ENCODE assay signal across 13 mouse cellular contexts in genomic region chr16:30314236-30314635, GRCm38 (mm10). TPM values are rescaled to one million over a fixed set of nuclear protein-coding genes. Genes with fewer than 3 reads are reported as not detected.
DNase-seq lines count a peak whose midpoint lies in the region; ATAC-seq and TF ChIP-seq lines count a peak whose summit lies in the region.
"Had no signal": no experiment of that assay in that cellular context is flagged by ENCODE, and none has a peak within 500 bp of the region (broad histone marks: within the 10 kb centered on the region; RNA-seq: fewer than 3 reads in every experiment).

No protein-coding gene starts in this region.

- no peak overlapping the region for H3K4me3 ChIP-seq in intestine, postnatal 0 days (ENCODE audit: low read depth, low read length)
- no peak overlapping the region for H3K4me3 ChIP-seq in intestine, embryonic 15.5 days (replicated peaks)
- H3K4me3 ChIP-seq: limb, embryonic 12.5 days had no signal

- intact Hi-C loops in heart, postnatal 36 days (cut with DNase I), result loop anchor here (1.0 kb wide), 1 partner anchor 62 kb away; no protein-coding TSS in a partner anchor

- no peak overlapping the region for H3K27ac ChIP-seq in intestine, postnatal 0 days (ENCODE audit: low read depth, low read length)
- H3K27ac ChIP-seq in intestine, embryonic 15.5 days, result no peak overlapping the region
- H3K27ac ChIP-seq: limb, embryonic 12.5 days had no signal

- no peak for ATAC-seq in intestine, postnatal 0 days
- no peak for ATAC-seq in intestine, embryonic 15.5 days

- peaks cover 3% of the 10 kb centered on the region; the same call in 1 of the 2 replicates for H3K4me1 ChIP-seq in intestine, postnatal 0 days (replicated peaks; ENCODE audit: control insufficient read depth, insufficient read depth, low read length)
- peaks cover 5% of the 10 kb centered on the region for H3K4me1 ChIP-seq in intestine, embryonic 15.5 days (replicated peaks)

- peak; percentile 71 for TF ChIP-seq CTCF in intestine, postnatal 0 days (IDR thresholded peaks at IDR 0.05; ENCODE audit: low read depth)

- H3K4me2 ChIP-seq in intestine, postnatal 0 days (replicated peaks; ENCODE audit: low read depth), result no peak overlapping the region
- H3K4me2 ChIP-seq in intestine, embryonic 15.5 days (replicated peaks), result no peak overlapping the region
- H3K4me2 ChIP-seq: limb, embryonic 12.5 days had no signal

- H3K9ac ChIP-seq in intestine, postnatal 0 days (ENCODE audit: low read depth, low read length), result no peak overlapping the region
- H3K9ac ChIP-seq in intestine, embryonic 15.5 days, result no peak overlapping the region
- H3K9ac ChIP-seq: limb, embryonic 12.5 days had no signal

- no peaks in the 10 kb centered on the region for H3K9me3 ChIP-seq in intestine, postnatal 0 days (ENCODE audit: control insufficient read depth)
- no peaks in the 10 kb centered on the region for H3K9me3 ChIP-seq in intestine, embryonic 15.5 days
- H3K9me3 ChIP-seq: limb, embryonic 12.5 days had no signal

- no peaks in the 10 kb centered on the region for H3K27me3 ChIP-seq in intestine, postnatal 0 days (replicated peaks; ENCODE audit: control insufficient read depth, insufficient read depth, low read length)
- 0 out of 2 replicates have a peak, but pooled peaks cover 4% of the 10 kb centered on the region for H3K27me3 ChIP-seq in intestine, embryonic 15.5 days (replicated peaks)

- DNase-seq in thymus, postnatal 14 days, result peak; percentile 21
- no peak for DNase-seq in thymus, adult 18-20 months
- DNase-seq in c-Kit-positive CD71-positive TER-119-positive erythroid progenitor cells, embryonic 14.5 days (ENCODE audit: low spot score), result peak; percentile 31
- DNase-seq in neural tube, embryonic 10.5 days (ENCODE audit: extremely low spot score, low spot score), result no peak
- DNase-seq in right cerebral cortex, postnatal 4 days, result no peak
- DNase-seq in heart, postnatal 36 days, result no peak
- DNase-seq: gastrocnemius, postnatal 25 days; right cerebral cortex, postnatal 14 days had no signal

- H3K36me3 ChIP-seq in intestine, postnatal 0 days (ENCODE audit: control insufficient read depth, insufficient read depth), result peaks cover 26% of the 10 kb centered on the region
- no peaks in the 10 kb centered on the region; the same call in 1 of the 2 replicates for H3K36me3 ChIP-seq in intestine, embryonic 15.5 days

RNA-seq across cellular contexts. Expression of gene Gp5, which starts 3.7 kb away (rescaled TPM):
- polyA plus RNA-seq in intestine, postnatal 0 days (2015; fragmentation: Nextera tagmentation; extraction: Ambion mirVana), result 0.13 TPM in 2 replicates
- 0.46 and 0.59 TPM in 2 replicates for polyA plus RNA-seq in intestine, embryonic 15.5 days (2015; fragmentation: Nextera tagmentation; extraction: Ambion mirVana)
- total RNA-seq in heart, postnatal 36 days (2021), result under 1 TPM; 0.38 to 0.44 TPM

RNA-seq across cellular contexts. Expression of gene Lrrc15, which starts 31.2 kb away (rescaled TPM):
- polyA plus RNA-seq in intestine, postnatal 0 days (2015; fragmentation: Nextera tagmentation; extraction: Ambion mirVana), result 0.30 and 0.34 TPM in 2 replicates
- polyA plus RNA-seq in intestine, embryonic 15.5 days (2015; fragmentation: Nextera tagmentation; extraction: Ambion mirVana), result 0.43 and 0.44 TPM in 2 replicates
- total RNA-seq in heart, postnatal 36 days (2021), result under 1 TPM; 0.16 to 0.17 TPM
- total RNA-seq: common myeloid progenitor, adult 5-6 weeks; monocyte, adult 5-6 weeks had no signal

RNA-seq across cellular contexts. Expression of gene Cpn2, which starts 46.9 kb away (rescaled TPM):
- polyA plus RNA-seq in intestine, postnatal 0 days (2015; fragmentation: Nextera tagmentation; extraction: Ambion mirVana), result 0.08 and 0.09 TPM in 2 replicates
- polyA plus RNA-seq in intestine, embryonic 15.5 days (2015; fragmentation: Nextera tagmentation; extraction: Ambion mirVana), result 0.19 and 0.20 TPM in 2 replicates
- under 1 TPM; 0.11 to 0.19 TPM for total RNA-seq in heart, postnatal 36 days (2021)
- total RNA-seq: common myeloid progenitor, adult 5-6 weeks; gastrocnemius, postnatal 25 days; monocyte, adult 5-6 weeks had no signal
- polyA plus RNA-seq: limb, embryonic 12.5 days had no signal

Comparison
In these comparisons a context has a peak if more than half of its experiments do, and no peak if none do; other contexts are left out.
1. DNase-seq: peak in thymus, postnatal 14 days (single experiment) and c-Kit-positive CD71-positive TER-119-positive erythroid progenitor cells, embryonic 14.5 days (single experiment); none in thymus, adult 18-20 months (0 of 2), neural tube, embryonic 10.5 days (single experiment), right cerebral cortex, postnatal 4 days (single experiment) and heart, postnatal 36 days (0 of 2).